Mouse (Mus musculus) monocyte, adult 59 days (primary cell): ENCODE measurements around the gene Naga. TPM values are rescaled to one million over a fixed set of nuclear protein-coding genes. Genes with fewer than 3 reads are reported as not detected.

Experiments used
- total RNA-seq, 2 experiments: library from RNA; stranded (reverse); gene quantifications; one replicate each; pipeline ENCODE4 v1.2.4; 2023

The Naga gene
- total RNA-seq, result 100 to 1,000 TPM; 243 to 249 TPM

DNA sequence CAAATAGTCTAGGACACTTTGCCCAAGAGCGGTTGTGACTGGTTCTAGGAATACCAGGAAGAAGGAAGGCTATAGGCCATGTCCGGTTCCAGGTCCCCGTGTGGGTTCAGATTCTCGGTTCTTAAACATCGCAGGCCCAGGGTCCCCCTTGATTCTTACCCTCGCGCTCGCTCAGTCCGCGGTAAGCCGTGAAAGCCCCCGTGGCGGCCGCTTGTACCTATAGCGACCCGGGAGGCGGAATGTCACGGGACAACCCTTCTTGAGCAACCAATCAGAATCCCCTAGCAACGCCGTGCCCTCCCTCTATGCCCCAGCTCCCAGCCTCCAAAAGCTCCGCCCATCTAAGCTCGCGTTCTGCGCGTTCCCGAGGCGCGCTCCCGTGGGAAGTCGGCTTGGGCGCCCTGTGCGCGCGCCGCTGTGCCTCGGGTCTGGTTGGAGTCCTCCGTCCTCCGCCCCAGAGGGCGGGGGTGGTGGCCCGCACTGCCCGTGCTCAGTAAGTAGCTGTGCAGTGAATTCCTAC is at the start of gene Naga, which contains the start of the genes Pheta2 and Smdt1:
TSS of gene Naga (minus strand) at position 333 of the 520 bp plus-strand sequence.
TSS of gene Pheta2 (plus strand) at position 350 of the 520 bp plus-strand sequence.
TSS of gene Smdt1 (plus strand) at position 367 of the 520 bp plus-strand sequence.

GRCm38 (mm10) chr15:82379871-82380713 is 41.4 kb upstream of the Naga start, which contains the start of gene Cyp2d22:
Cyp2d22 (minus strand) TSS chr15:82380260.

GRCm38 (mm10) chr15:82354126-82354945 is 15.6 kb upstream of the Naga start, which contains the start of gene Ndufa6:
Ndufa6 (minus strand) TSS chr15:82354322.

GRCm38 (mm10) chr15:82298764-82299561 is 39.8 kb downstream of the Naga start, which contains the start of gene Wbp2nl:
Wbp2nl (plus strand) TSS chr15:82298954.

Other genes with a start within 250 kb of the Naga start
- 10 to 100 TPM; 29.5 to 50.0 TPM for gene Ccdc134, start 211.0 kb downstream of the Naga start, total RNA-seq
- 100 to 1,000 TPM; 136 to 148 TPM for gene Srebf2, start 191.7 kb downstream of the Naga start, total RNA-seq
- gene Shisa8, start 126.1 kb downstream of the Naga start, total RNA-seq, result not detected
- 1 to 10 TPM; 1.2 to 1.8 TPM for gene Tnfrsf13c, start 114.6 kb downstream of the Naga start, total RNA-seq
- 1 to 10 TPM in 1 of 2 experiments, not detected in 1; 2.2 TPM for gene Cenpm, start 94.2 kb downstream of the Naga start, total RNA-seq
- gene 1500009C09Rik, start 86.5 kb downstream of the Naga start, total RNA-seq, result not detected
- under 1 TPM in 1 of 2 experiments, not detected in 1; 0.43 TPM for gene Sept3, start 64.0 kb downstream of the Naga start, total RNA-seq
- gene Wbp2nl, start 40.0 kb downstream of the Naga start, total RNA-seq, result not detected
- gene Pheta2, start within 50 bp of the Naga start, total RNA-seq, result 1 to 10 TPM; 2.3 to 3.2 TPM
- gene Smdt1, start within 50 bp of the Naga start, total RNA-seq, result 100 to 1,000 TPM; 114 TPM
- gene Ndufa6, start 15.4 kb upstream of the Naga start, total RNA-seq, result 100 to 1,000 TPM; 142 to 143 TPM
- 1 to 10 TPM; 1.6 to 3.1 TPM for gene Cyp2d22, start 41.3 kb upstream of the Naga start, total RNA-seq
- gene Cyp2d11, start 55.1 kb upstream of the Naga start, total RNA-seq, result not detected
- gene Cyp2d10, start 68.3 kb upstream of the Naga start, total RNA-seq, result not detected
- not detected for gene Cyp2d9, start 94.5 kb upstream of the Naga start, total RNA-seq
- not detected for gene Cyp2d12, start 216.1 kb upstream of the Naga start, total RNA-seq